Mouse (Mus musculus): Measurements from ENCODE around the gene Nckap5l.

Gene Nckap5l

DNA sequence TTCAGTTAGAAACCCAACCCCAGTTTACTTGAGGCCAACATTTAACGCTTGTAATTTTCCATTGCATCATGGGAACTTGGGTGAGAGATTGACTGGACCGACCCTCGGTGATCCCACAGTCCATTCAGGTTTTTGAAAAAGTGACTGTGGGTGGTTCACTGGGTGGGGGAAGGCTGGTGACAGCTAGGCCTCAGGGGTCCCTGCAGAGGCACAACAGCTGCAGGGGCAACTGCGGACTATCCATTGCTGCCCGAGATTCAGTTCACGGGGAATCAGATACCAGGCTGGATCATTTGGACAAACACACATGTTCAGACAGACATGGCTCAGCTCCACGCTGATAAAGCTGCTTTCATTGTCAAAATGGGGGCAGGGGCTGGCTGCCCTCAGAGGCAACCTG lies 26.0 kb downstream of the Nckap5l start:
- no peak for DNase-seq (ENCODE audit: low spot score in 2 of 2)

- DNase-seq (ENCODE audit: low spot score in 2 of 2): no peak
These were observed 26.5 kb downstream of the Nckap5l start for GRCm38 (mm10) chr15:99431063-99431462.

GRCm38 (mm10) chr15:99430394-99430793 lies 27.2 kb downstream of the Nckap5l start:
- no peak for DNase-seq (ENCODE audit: low spot score in 2 of 2)

GRCm38 (mm10) chr15:99423884-99424283 lies 33.7 kb downstream of the Nckap5l start:
- DNase-seq (ENCODE audit: low spot score in 2 of 2): no peak

DNA sequence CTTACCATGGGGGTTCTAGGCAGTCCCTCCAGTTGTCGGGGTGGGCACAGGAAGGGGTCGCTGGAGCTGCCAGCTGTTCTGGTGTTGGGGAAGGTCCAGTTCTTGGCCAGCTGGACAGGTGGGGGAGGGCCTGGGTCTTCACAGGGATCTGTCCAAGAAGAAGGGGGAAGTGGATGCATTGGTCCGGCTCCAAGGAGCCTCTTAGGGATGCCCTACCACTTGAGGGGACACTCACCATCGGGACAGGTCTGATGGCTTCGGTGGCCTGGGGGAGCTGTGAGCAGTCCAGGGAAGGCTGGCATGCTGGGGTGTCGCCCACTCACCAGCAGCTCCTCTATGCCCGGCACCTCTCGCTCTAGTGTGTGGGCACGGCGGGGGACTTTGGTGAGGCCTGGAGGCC lies 34.4 kb downstream of the Nckap5l start:
- no peak for DNase-seq (ENCODE audit: low spot score in 2 of 2)

GRCm38 (mm10) chr15:99422551-99422950 lies 35.0 kb downstream of the Nckap5l start:
- DNase-seq (ENCODE audit: low spot score in 2 of 2): no peak

DNA sequence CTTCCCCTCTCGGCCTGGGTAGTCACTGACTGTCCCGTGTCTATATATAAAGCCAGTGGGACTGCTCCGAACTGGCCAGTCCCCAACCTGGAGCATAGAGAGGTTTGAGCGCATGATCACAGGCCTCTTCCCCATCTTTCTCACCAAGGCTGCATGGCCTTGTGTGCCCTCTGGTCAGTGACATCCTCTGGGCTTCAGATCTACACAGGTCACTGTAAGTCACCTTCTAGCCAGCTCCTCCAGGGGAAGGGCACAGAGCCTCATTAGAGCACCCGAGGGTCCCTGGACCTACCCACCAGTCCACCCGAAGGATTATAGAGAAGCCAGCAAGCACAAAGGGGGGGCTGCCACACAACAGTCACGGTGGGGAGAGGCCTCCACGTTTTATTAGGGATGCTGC lies 35.9 kb downstream of the Nckap5l start:
- DNase-seq (ENCODE audit: low spot score in 2 of 2): no peak

GRCm38 (mm10) chr15:99421152-99421551 lies 36.4 kb downstream of the Nckap5l start:
- DNase-seq (ENCODE audit: low spot score in 2 of 2): peak in 1 of 2 experiments; percentile 47

- peak; percentile 89 to 92 for DNase-seq (ENCODE audit: low spot score in 2 of 2)
These were observed 37.0 kb downstream of the Nckap5l start for GRCm38 (mm10) chr15:99420521-99421014.

DNA sequence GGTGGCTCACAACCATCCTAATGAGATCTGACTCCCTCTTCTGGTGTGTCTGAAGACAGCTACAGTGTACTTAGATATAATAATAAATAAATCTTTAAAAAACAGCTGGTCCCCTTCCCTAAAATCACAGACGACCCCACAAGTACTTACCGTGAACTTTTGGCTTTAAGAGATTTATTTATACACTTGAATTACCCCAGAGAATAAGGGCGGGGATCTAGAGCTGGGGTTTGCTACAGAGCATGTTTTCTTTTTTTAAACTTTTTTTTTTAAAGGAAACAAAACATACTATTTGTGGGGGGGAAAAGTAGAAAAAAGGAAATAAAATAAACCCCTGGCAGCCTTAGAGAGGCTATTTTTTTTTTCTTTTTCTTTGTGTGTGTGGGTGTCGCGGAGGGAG lies 37.4 kb downstream of the Nckap5l start:
- no peak for DNase-seq (ENCODE audit: low spot score in 2 of 2)

- DNase-seq (ENCODE audit: low spot score in 2 of 2): no peak
These were observed 39.8 kb downstream of the Nckap5l start for GRCm38 (mm10) chr15:99417692-99418271.

DNA sequence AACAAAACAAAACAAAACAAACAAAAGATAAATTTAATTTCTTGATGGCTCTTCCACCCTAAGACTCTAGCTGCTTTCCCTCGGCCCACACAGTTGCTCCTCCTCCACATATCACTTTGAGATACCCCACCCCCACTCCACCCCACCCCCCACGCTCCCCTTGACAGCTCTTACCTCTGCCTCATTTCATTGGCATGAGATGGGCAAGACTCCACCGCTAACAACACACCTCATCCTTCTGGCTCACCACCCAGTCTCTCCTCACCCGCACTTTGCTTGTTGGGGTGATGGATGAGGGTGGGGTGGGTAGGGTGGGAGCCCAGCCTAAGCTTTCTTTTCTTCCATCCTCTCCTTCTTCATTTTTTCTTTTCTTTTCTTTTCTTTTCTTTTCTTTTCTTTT lies 40.6 kb downstream of the Nckap5l start:
- no peak for DNase-seq (ENCODE audit: low spot score in 2 of 2)

GRCm38 (mm10) chr15:99416348-99416882 lies 41.1 kb downstream of the Nckap5l start:
- DNase-seq (ENCODE audit: low spot score in 2 of 2): peak; percentile 68 to 86

- peak in 1 of 2 experiments; percentile 46 for DNase-seq (ENCODE audit: low spot score in 2 of 2)
These were observed 41.8 kb downstream of the Nckap5l start for GRCm38 (mm10) chr15:99415793-99416192.

GRCm38 (mm10) chr15:99411747-99412146 lies 45.8 kb downstream of the Nckap5l start:
- DNase-seq (ENCODE audit: low spot score in 2 of 2): no peak

GRCm38 (mm10) chr15:99408845-99409244 lies 48.7 kb downstream of the Nckap5l start:
- no peak for DNase-seq (ENCODE audit: low spot score in 2 of 2)

- no peak for DNase-seq (ENCODE audit: low spot score in 2 of 2)
These were observed 50.5 kb downstream of the Nckap5l start for GRCm38 (mm10) chr15:99406986-99407570.

DNA sequence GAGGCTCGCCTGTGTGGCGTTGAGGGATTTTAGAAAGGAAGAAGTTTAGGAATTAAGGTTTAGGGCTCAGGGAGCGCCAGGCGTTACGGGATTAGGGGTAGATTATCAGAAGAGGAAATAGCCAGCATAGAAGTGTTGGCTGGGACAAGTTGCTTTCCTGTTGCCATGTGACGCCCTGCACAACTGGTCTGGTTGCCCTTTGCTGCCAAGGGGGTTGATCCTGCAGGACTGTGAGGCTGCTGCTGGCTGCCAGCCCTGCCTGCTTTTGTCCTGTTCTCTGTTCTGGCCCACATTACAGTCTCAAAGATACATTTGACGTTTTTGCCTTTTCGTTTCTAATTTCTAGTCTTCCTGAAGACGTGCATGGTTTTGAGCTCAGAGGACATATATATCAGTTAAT lies 52.4 kb downstream of the Nckap5l start:
- peak; percentile 43 to 57 for DNase-seq (ENCODE audit: low spot score in 2 of 2)

DNA sequence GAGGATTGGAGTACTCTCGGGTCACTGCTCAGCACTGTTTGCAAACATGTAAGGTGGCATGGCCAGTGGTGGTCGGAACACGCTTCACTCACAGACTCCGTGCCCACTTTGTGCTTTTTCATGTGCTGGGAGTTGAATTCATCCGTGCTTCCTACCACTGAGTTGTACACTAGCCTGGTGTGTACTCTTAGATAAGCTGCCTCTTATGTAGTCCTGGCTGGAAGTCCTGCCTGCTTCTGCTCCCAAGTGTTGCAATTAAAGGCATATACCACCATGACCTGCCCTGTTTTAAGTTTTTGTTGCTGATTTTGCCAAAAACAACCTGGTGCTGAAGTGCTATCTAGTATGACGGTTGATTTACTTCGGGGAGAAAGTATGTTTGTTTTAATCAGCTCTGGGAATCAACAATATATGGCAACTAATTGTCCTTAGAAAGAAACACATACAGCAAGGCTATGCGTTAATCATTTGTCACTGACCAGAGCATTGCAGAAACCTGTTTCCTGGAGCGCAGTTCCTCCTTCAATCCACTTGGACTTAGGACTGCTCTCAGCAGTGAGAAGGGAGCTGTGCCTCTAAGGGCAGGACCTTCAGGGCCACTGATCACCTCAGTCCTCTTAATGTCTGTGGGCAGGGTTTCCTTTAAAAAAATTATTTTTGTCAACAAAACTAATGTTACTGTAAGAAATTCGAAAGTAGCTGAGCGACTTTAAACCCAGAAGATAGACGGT lies 54.2 kb downstream of the Nckap5l start:
- no peak for DNase-seq (ENCODE audit: low spot score in 2 of 2)

GRCm38 (mm10) chr15:99400602-99401001 lies 56.9 kb downstream of the Nckap5l start:
- DNase-seq (ENCODE audit: low spot score in 2 of 2): no peak

DNA sequence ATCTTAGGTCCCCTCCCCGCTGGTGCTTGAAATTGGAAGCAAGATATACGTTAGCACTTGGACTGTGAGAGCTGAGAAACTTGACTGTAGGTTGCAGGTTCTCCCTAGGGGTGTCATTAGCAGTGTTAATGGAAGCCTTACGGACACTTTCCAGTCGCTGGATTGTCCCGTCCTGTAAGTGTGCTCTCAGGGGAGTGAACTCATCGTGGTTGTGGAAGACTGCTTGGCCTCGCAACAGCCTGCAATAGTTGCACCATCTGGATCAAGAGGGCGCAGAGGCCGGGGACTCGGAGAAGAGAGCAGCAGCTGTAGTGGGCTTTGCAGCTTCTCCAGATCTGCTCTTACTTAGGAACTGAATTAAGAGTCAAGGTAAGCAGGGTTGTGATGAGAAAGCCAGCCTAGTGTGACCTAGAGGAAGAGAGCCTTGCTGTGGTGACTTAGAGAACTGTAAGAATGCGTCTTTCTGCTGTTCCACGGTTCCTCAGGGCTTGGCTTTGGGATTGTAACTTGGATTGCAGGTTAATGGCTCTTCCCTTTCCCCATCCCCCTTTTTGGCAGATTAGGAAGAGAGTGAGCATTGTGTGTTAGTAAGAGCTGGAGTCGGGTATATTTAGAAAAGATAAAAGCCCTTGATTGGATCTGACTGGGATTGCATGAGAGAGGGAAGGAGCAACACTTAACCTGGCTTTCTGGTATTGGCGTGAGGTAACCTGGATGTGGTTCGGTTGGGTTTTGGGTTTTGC lies 57.9 kb downstream of the Nckap5l start:
- no peak for DNase-seq (ENCODE audit: low spot score in 2 of 2)

DNA sequence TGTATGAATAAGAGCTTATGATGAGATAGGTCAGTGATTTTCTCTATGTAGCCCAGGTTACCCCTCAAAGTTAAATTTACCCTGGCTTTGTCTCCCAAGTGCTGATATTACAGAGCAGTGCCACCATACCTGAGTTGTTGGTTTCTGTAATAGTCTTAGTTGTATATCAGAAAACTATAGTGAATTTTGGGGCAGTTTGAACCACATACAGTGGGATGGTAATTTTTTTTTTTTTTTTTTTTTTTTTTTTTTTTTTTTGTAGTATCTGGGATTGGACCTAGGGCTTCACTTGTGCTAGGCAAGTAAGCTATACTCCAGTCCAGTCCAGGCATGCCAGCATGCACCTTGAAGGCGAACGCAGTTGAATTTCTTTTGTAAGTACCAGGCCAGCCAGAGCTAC lies 59.9 kb downstream of the Nckap5l start:
- no peak for DNase-seq (ENCODE audit: low spot score in 2 of 2)
